Mouse (Mus musculus): Measurements from ENCODE around the gene Cisd1. TPM values are rescaled to one million over a fixed set of nuclear protein-coding genes. Genes with fewer than 3 reads are reported as not detected.

Gene Cisd1
- total and polyA plus RNA-seq, 3 experiments, result 81.8 to 111 (median 100) TPM

DNA sequence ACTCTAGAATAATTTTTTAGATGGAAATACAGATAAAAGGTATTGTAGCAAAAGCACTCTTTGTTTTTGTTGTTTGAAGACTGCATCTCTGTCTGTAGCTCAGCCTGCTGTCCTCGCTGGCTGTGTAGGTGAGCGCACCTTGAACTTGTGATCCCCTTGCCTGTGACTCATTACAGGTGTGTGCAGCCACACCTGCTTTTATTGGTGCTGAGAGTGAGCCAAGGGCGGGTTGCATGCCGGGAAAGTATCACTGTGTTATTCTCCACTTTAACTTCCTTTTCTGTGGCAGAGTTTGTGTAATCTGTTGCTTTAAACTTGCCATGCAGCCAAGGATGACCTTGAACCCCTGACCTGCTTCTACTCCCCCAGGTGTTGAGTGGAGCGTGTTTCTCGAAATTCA lies 31.3 kb upstream of the Cisd1 start:
- in situ Hi-C loops (cut with MboI; ENCODE audit: low pct_ligation_motif_present, low pct_unique_long_range_greater_than_20kb, low sequenced_read_pairs) (no loop called here), dilution Hi-C loops (cut with MboI; ENCODE audit: extremely low pct_ligation_motif_present, extremely low pct_unique_long_range_greater_than_20kb, low sequenced_read_pairs) (no loop called here)
- Histone ChIP-seq H3K36me3 (replicated peaks in 1 of 2; ENCODE audit: control insufficient read depth in 1 of 2, insufficient read depth in 1 of 2, low read length in 1 of 2) (peaks cover 21 to 81% of the 10 kb centered on the region in 2 experiments), H3K9me3 (replicated peaks; ENCODE audit: low read length) (no peaks in the 10 kb centered on the region), H3K27me3 (replicated peaks) (no peaks in the 10 kb centered on the region), H3K4me1 (ENCODE audit: control insufficient read depth in 1 of 2, insufficient read depth in 2 of 2) (peaks cover 0 to 7% of the 10 kb centered on the region in 2 experiments; a peak in 1 of 4 replicates), H3K4me2 (ENCODE audit: insufficient read depth, low read depth, poor library complexity, severe bottlenecking) (no peak overlapping the region), H3K27ac (ENCODE audit: insufficient read depth, low read depth) (no peak overlapping the region), H3K9ac (ENCODE audit: insufficient read depth, low read depth) (no peak overlapping the region), H3K79me2 (replicated peaks; ENCODE audit: control insufficient read depth, extremely low read depth, insufficient read depth, poor library complexity, severe bottlenecking) (no peaks in the 10 kb centered on the region), H3K4me3 (replicated peaks in 1 of 3; ENCODE audit: low read depth in 2 of 3, low read length in 2 of 3, poor library complexity in 1 of 3) (no peak overlapping the region)
- DNase-seq (ENCODE audit: extremely low read depth), result no peak
- TF ChIP-seq BHLHE40 (IDR thresholded peaks at IDR 0.05; ENCODE audit: low read depth, low read length), result no peak
- no peak for TF ChIP-seq POLR2A (IDR thresholded peaks at IDR 0.05; ENCODE audit: low read depth, low read length)
- no peak for TF ChIP-seq CTCF (conservative IDR thresholded peaks at IDR 0.05 in 1 of 2, IDR thresholded peaks at IDR 0.05 in 1 of 2; ENCODE audit: low read depth in 2 of 2, low read length in 2 of 2)
- no peak for TF ChIP-seq UBTF (IDR thresholded peaks at IDR 0.05; ENCODE audit: low read depth, low read length)
- no peak for TF ChIP-seq NRF1 (IDR thresholded peaks at IDR 0.05; ENCODE audit: low read depth, low read length)
- TF ChIP-seq JUN (IDR thresholded peaks at IDR 0.05; ENCODE audit: insufficient read depth, low read depth, low read length), result no peak
- no peak for TF ChIP-seq TCF12 (IDR thresholded peaks at IDR 0.05; ENCODE audit: low read depth, low read length)
- TF ChIP-seq PAX5 (IDR thresholded peaks at IDR 0.05; ENCODE audit: low read length), result no peak
- TF ChIP-seq MYC (IDR thresholded peaks at IDR 0.05; ENCODE audit: low read depth, low read length), result no peak
- no peak for TF ChIP-seq JUND (conservative IDR thresholded peaks at IDR 0.05; ENCODE audit: low read depth, low read length)
- no peak for TF ChIP-seq IRF4 (IDR thresholded peaks at IDR 0.05; ENCODE audit: low read depth, low read length)
- TF ChIP-seq RCOR1 (conservative IDR thresholded peaks at IDR 0.05; ENCODE audit: low read depth, low read length), result no peak
- no peak for TF ChIP-seq MXI1 (IDR thresholded peaks at IDR 0.05; ENCODE audit: low read depth, low read length)
- TF ChIP-seq KAT2A (IDR thresholded peaks at IDR 0.05; ENCODE audit: insufficient replicate concordance, low read length), result no peak
- TF ChIP-seq ELF1 (IDR thresholded peaks at IDR 0.05; ENCODE audit: low read depth, low read length), result no peak
- no peak for TF ChIP-seq NELFE (IDR thresholded peaks at IDR 0.05; ENCODE audit: low read depth, low read length)

- H3K9ac ChIP-seq (ENCODE audit: insufficient read depth, low read depth), result no peak overlapping the region
- no peak overlapping the region for H3K27ac ChIP-seq (ENCODE audit: insufficient read depth, low read depth)
- no peak overlapping the region for H3K4me3 ChIP-seq (replicated peaks in 1 of 3; ENCODE audit: low read depth in 2 of 3, low read length in 2 of 3, poor library complexity in 1 of 3)
- dilution Hi-C loops (cut with MboI; ENCODE audit: extremely low pct_ligation_motif_present, extremely low pct_unique_long_range_greater_than_20kb, low sequenced_read_pairs), result no loop called here
- H3K27me3 ChIP-seq (replicated peaks), result no peaks in the 10 kb centered on the region
- no peaks in the 10 kb centered on the region for H3K79me2 ChIP-seq (replicated peaks; ENCODE audit: control insufficient read depth, extremely low read depth, insufficient read depth, poor library complexity, severe bottlenecking)
- no peak for TF ChIP-seq SMC3 (IDR thresholded peaks at IDR 0.05; ENCODE audit: low read depth, low read length)
- TF ChIP-seq BHLHE40 (IDR thresholded peaks at IDR 0.05; ENCODE audit: low read depth, low read length), result no peak
- TF ChIP-seq MXI1 (IDR thresholded peaks at IDR 0.05; ENCODE audit: low read depth, low read length), result no peak
- in situ Hi-C loops (cut with MboI; ENCODE audit: low pct_ligation_motif_present, low pct_unique_long_range_greater_than_20kb, low sequenced_read_pairs), result no loop called here
- DNase-seq (ENCODE audit: extremely low read depth), result no peak
- H3K9me3 ChIP-seq (replicated peaks; ENCODE audit: low read length), result no peaks in the 10 kb centered on the region
- no peak overlapping the region for H3K4me2 ChIP-seq (ENCODE audit: insufficient read depth, low read depth, poor library complexity, severe bottlenecking)
- peaks cover 13 to 75% of the 10 kb centered on the region in 2 experiments for H3K36me3 ChIP-seq (replicated peaks in 1 of 2; ENCODE audit: control insufficient read depth in 1 of 2, insufficient read depth in 1 of 2, low read length in 1 of 2)
- H3K4me1 ChIP-seq (ENCODE audit: control insufficient read depth in 1 of 2, insufficient read depth in 2 of 2), result peaks cover 0 to 14% of the 10 kb centered on the region in 2 experiments; a peak in 1 of 4 replicates
Observed at GRCm38 (mm10) chr10:71373706-71374105, 29.0 kb upstream of the Cisd1 start.

Measured in CH12.LX (cell line).